Mouse (Mus musculus) brain, embryonic 18.5 days (tissue): ENCODE results near the gene Cldn10.

Source experiments
- DNase-seq: peaks from one replicate; pipeline ENCODE4 v3.0.0-alpha.2; 2012; ENCODE audit warnings: low read depth, low spot score

Gene Cldn10

DNA sequence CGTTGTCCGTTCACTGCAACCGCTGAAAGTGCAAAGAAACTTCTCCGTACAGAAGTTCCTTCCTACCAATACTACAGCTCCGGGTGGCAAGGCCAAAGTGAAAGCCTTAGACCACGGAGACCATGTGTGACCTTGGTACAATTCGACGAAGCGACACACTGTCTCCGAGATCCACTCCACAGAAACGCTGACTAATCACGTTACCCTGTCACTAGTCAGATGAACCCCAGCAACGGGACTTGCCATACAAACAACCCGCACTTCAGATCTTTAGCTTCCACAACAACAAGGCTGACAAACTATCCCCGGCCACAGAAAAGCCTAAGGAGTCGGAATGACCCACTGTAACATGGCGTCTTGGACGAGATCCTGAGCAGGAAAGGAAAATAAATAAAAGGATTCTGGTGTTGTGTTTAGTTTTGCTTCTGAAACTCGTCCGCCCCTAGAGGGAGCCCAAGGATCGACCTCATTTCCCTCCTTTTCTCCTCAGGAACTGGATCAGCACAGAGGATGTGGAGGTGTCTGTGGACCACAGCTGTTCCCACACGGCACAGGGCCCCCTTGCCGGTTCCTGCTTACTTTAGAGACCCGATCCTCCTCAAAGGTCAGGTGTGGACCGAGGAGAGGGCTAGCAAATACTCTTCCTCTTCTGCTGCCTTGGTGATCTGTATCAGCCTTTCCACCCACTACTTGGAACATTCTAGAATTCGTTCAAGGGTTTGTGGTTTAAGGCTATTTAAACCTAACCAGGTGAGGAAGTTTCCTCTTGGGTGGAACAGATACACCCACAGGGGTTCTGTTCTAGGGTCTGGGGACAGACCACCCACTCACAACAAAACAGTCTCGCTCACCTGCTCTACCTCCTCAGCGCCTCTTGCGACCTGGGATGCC lies 122.9 kb downstream of the Cldn10 start:
- no peak for DNase-seq

DNA sequence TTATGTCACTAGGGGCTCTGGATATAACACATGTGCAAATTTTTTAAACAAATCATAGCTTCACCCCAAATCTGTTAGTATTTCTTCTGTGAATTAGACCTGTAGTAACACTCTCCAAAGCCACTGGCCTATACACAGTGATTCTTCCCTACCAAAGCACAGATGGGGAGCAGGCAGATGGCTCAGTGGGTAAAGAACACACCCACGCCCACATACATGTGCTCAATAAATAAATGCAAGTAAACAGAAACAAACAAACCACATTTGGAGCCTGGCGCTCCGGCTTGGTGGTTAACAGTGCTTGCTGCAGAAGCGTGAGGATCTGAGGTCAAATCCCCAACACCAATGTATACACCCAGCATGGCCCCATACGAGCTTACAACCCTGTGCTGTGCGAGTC lies 123.8 kb downstream of the Cldn10 start:
- no peak for DNase-seq

DNA sequence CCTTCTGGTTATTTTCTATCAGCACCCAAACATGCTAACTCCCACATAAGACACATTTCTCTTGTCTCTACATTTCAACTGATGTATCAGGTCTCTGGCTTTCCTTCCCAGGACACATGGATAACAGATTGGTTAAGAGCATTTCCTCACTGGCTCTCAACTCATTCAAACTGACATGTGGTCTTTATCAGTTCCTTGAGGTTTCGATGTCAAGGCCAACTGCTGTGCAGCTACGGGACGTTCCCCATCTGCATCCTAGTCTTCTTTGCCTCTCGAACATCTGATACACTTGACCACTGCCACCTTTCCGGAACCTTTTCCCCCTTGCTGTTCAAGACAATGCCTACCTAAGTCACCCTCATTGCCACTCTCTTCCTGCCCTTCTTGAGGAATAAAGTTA lies 125.9 kb downstream of the Cldn10 start:
- no peak for DNase-seq

DNA sequence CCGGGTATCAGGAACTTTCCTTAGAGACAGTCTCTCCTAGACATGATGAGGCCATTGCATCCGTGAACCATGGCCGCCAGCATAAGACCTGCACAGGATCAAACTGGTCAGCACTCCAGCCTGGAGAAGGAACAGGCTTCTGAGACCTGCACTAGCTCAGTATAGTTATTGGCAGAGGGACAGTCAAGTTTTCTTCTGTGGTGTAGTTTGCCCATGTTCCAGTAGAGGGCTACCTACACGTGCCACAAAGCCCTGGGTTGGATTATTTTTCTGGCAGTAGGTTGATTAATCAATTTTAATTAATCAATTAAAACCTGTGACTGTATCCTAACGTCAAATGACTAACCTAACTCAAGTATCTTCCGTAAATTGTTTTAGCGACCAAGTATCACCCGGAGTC lies 131.3 kb downstream of the Cldn10 start:
- no peak for DNase-seq

DNA sequence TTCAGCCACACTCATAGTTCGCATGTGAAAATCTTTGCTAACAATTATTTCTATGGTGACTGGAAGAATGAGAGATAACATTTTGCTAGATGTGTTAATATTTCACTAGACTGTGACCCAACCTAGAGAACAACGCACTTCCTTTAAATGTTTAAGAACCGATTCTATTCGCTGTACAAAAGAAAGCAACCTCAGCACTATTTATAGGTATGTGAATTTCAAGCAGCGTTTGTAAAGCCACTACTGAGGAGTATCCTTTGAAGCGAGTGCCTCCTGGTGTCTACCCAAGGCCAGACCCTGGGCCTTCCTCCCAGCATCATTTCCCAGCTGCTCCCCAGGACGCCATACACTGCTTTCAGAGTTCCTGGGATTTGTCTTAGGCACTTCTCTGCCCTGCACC lies 132.9 kb downstream of the Cldn10 start:
- no peak for DNase-seq

- no peak for DNase-seq
These were observed 134.5 kb downstream of the Cldn10 start for GRCm38 (mm10) chr14:118922251-118922650.

GRCm38 (mm10) chr14:118922667-118923184 lies 135.0 kb downstream of the Cldn10 start:
- DNase-seq: no peak
